Mouse (Mus musculus) neutrophil, adult 5-6 weeks (primary cell): ENCODE measurements at regions not wholly inside any gene's neighbourhood (a gene's known extent, or its start where the extent isn't known, plus 50 kb on each side); places are given as distances from the start of the nearest gene placed in this dataset.

Source experiments
- ATAC-seq: fragments of 151-379, 151-347 bp; 2 replicates; pipeline ENCODE4 v1.8.0; 2017; ENCODE audit warnings: mild to moderate bottlenecking, moderate TSS enrichment; ENCODE audit not compliant: insufficient number of reproducible peaks, poor library complexity, low FRiP score, severe bottlenecking; ENCODE audit errors: extremely low read depth

DNA sequence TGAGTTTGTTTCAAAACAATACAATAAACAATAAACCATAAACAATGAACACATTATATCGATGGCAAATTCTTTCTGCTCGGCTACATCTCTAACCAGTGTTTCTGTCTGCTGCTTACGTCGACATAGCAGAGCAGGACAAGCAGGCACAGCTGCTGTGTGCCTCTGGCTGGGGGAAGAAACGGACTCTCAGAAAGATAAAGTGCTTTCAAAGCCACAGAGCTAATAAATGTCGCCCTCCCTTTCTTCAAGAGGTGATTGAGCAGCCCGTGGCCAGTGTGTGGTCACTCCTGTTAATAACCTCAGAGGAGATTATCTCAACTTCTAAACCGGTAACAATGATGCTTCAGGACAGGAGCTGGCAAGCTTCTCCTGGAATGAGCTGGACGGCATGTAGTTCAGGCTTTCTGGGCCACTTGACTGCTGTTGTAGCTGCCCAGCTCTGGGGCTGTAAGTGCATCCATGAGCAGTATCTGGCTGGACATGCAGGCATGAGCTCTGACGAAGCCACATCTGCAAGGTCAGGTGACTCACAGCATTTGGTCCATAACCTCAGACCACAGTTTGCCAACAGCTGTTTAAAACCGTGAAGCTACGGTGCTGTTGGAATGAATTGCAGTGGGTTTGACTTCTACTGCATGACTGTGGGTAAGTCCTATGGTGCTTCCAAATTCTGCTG, 55.6 kb downstream of the Evx1 start:
- ATAC-seq: no peak

DNA sequence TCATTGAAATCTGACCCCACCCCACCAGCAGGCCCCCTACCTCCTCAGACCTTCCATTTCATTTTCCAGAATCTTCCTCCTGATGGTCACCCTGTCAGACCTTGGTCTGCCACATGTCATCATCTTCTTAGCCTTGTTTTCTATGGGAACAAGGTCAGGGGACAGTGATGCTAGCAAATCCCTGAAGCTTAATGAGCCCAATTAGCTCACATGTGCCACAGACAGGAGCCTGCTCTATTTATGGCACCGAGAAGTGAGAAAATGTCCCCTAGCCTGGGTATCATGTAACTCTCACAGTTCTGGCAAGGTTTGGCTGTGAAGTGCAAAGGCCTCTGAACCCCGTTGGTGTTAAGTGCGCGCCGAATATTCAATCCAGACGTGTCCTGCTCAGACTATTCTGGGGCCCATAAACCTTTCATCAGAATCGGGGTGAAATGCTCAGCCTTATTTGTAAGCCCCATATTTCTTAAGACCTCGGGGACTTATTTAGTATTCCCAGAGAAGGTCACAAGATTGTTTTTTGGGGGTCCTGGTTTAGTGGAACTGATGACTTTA, 57.6 kb downstream of the Evx1 start:
- ATAC-seq: no peak

DNA sequence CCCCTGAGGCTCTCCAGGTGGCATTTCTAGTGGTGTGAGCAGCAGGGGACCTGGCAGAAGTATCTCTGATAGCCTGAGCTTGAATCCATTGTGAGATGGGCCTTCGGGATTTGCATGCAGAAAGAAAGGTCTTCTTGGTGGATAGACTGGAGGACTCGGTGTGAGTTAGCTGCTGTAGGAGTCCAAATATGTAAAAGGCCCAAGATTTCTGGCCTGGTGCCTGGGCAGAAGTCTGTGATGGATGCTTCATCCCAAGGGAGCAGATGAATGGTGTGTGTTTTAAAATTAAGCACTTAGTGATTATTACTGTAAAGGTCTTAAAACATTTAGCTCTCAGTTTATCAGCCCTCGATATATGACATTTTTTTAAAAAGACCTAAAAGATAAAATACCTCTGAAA, 65.8 kb downstream of the Evx1 start:
- ATAC-seq: no peak

DNA sequence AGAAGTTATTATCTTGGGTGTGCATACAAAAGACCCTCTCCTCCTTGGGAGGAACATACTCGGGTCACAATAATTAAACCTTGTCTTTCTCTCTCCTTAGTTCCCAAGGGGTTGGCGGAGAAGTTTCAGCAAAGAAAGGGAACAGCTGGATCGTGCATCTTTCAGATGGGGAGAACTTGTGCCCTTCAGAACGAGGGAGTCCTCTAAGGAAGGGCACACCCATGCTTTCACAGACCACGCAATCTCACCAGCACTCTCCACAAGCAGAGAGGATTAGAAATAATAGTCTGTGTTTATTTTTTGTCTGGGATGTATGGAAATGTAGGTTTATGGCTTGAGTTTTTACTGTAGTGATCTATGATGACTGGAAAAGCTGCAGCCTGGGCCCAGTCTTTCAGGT, 66.3 kb downstream of the Evx1 start:
- ATAC-seq: no peak

DNA sequence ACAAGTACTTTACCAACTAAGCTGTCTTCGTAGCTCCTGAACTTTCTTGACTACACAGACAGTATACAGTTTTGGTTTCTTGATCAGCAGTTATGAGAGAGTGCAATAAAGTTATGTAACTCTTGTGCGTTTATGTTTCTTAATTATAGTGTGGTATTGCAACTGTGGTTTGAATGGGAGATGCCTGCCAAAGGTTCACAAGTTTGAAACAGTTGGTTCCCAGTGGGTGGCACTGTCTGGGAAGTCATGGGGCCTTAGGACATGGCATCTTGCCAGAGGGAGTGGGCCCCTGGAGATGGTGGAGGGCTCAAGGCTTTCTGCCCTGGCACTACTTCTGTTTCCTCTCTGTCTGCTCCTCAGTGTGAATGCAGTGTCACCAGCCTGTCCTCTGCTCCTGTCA, 71.7 kb downstream of the Evx1 start:
- ATAC-seq: no peak

DNA sequence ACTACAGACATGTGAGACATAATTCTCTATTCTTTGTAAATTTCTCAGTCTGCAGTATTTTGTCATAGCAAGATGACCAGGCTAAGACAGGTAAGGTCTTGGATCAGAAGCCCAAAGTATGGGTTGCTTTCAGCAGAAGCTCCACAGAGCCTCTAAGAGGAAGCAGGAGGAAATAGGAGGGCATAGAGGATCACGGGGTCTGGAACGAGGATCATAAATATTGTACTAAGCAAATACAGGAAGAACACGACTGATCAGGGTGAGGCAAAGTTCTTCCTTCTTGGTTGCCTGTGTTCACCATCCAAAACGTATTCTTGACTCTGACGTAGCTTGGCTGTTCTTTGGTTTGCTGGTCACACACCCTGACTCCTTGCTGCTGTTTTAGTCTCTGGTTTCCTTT, 88.1 kb downstream of the Evx1 start:
- ATAC-seq: no peak

DNA sequence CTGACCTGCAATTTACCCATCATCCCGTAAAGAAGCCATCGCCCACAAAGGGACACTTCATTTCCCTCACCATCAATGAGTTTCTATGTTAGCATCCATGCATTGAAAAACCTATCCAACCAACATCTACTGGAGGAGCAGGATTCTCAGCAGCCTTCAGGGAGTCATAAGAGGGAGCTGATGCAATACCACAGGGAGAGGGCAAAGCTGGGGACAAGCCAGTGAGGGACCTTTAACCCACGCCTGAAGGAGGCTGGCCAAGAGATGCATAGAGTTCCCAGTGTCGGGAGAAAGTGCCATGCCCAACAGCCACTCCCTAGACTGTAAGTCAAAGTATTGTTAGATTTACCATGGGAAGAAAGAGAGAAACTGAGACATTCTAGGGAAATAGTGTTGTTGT, 96.7 kb downstream of the Evx1 start:
- ATAC-seq: no peak

DNA sequence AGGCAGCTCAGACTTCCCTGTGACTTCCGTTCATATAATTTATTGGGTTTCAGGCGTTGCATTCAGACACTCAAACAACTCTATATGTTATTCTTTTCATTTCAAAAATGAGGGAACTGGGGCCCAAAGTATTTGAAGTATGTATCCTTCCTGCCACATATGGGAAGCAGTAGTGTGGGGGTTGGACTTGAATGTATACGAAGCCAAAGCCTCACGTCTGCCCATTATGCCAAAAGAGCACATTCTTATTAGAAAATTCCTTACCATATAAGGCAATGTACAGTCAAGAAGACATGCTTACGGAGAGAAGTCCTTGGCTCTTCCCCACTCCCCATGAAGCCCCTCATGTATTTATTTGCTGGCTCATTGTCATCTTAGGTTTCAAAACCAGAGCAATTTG, 97.4 kb downstream of the Evx1 start:
- ATAC-seq: no peak

DNA sequence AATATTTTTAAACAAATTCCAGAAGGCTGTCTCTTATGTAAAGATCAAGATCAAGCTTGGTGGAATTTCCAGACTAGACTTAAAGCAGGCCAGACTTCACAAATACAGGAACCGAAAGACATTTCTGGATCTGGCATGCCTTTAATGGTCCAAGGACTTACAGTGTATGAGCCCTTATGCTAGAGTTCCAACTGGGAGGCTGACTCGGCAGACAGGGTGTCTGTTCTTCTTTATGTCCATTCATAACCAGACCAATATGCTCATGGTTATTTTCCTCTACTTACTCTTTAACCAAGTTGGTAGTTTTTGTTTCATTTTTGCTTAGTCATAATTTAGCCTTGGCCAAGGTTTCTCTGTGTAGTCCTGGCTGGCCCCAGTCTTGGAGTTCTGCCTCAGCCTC, 98.0 kb downstream of the Evx1 start:
- ATAC-seq: no peak

DNA sequence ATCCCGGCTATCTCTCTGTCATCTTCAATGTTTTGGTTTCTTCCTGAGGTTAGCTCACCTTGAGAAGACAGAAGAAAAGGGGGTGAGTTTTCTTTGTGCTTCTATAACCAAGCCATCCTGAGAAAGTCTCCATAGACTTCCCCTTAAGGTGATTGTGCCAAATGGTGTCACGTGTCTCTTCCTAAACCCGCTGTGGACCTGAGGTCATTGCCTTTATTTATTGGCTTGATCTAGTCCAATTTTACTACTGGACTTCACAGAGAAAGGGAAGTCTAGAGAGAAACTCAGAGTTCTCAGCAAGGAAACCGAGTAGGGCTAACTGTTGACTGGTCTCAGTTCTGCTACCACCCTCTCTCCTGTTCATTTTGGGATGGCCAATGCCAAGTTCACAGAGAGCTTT, 100.3 kb downstream of the Evx1 start:
- no peak for ATAC-seq

DNA sequence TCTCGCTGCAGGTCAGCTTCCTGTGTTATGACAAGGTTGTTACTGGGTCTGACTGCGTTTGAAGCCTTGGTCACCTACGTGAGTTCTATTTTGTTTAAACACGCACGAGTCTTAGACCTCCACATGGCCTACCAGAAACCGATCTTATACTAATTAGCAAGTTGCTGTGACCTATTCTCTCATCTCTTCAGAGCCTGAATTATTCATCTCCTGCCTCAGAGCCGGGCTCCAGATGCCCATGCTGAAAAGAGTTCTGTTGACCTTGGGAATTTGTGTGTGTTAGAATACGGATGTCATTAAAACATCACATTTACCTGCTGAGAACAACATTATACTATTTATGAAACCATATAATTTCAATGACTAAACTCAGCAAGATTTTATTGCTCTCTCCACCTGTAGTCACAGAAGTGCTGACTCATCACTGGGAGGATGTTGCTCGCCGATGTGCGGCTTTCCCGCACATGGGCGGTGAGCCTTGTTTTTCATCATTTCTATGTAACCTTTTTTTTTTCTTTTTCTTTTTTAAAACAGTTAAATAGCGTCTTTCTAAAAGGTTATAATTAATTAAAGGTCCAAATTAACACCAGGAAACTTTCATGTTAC, 102.1 kb downstream of the Evx1 start:
- no peak for ATAC-seq

DNA sequence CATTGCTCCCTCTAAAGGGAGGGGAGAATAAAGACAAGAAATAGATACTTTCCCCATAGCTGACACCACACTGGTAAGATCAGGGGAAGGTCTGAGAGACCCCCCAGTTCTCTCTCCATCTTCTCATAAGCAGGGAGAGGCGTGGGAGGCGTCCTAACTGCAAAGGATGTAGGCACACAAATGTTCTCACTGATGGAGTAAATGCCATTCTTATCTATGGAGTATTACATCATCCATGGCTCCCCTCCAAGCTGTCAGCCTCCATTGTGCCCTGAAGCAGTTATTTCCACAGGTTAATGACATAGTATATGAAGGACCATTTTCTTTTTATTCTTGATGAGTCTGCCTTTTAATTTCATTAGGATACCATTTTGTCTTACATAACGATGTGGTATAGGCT, 103.2 kb downstream of the Evx1 start:
- ATAC-seq: no peak

DNA sequence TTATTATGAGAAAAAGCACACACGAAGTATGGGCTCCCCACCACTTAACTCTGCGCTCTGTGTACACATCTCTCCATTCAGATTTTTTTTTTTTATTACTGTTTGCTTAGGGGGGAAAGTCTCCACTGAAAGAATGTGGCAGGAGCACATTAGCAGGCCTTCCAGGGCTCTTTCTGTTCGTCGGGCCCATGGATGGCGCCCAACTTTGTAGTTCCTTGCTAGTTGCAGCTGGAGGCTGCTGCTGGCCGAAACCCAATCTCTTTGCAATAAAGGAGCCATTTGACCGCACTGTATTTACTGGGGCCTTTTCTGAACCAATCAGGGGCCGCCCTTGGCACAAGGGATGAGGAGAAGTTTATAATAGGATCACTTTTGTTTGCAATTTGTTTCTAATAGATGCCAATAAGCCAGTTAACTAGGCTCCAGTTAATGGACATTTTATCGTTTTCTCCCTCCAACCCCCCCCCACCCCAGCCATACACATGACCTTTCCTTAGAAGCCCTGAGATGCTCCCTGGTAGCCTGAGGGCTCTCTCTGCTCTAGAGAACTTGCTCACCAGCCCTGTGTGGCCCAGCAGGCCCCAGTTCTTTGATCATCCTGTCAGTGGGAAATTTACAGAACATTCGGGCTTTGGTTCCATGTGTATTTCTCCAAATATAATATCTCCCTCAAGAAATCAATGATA, 104.3 kb downstream of the Evx1 start:
- no peak for ATAC-seq

DNA sequence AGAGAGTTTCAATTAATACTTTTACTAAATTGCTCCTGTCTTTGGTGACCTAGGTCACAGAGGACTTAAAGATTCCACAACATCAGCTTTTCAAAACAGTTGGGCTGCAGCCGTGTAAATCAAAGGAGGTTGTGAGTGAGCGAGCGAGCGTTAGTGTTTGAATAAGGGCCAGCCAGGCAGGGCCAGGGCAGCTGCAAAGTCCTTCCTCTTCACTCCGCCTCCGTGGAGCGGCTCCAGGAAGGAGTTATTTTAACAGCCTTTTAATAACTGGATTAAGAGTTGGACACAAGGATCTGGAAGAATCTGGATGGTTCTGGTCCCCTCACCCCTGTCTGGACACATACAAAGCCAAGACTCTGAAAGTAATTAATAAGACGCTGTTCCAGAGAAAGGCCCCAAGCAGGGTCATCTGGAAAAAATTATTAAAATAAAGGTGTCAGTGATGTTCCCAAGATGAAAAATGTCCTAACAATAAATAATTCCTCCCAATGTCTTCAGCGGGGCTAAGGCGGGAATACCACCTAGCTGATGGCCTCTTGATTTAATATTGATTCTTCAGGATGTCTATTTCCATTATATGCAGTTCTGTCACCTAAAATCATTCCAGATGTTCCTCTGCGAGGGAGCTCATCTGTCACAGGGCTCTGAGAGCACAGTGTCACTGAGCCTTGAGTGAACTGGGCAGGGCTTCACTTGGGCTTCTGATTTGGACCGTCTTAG, 105.3 kb downstream of the Evx1 start:
- ATAC-seq: no peak

DNA sequence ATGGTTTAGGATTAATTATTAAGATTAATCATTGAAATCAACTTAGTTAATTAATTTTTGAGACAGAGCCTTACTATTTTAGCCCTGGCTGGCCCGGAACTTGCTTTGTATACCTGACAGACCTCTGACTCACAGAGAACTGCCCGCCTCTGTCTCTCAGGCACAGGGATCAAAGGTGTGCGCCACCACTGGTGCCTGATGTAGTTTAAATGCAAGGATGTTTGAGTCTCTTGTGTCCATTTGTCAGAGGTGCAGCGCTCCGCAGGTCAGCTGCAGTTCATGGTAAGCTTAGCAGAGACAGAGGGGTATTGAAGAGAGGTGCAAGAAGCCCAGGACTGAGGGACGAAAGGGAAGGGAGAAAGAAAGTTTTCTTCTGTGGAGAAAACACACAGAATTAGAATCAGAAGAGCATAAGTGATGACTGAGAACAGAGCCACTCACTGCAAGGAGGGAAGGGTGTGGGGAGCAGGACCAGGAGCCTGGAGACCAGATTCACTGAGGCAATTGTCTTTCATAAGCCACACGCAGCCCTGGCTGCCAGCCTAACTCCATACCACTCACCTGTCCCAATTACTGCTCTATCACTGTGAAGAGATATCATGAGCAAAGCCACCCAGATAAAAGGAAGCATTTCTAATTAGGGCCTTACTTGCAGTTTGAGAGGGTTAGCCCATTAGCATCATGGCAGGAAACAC, 107.1 kb downstream of the Evx1 start:
- ATAC-seq: no peak

DNA sequence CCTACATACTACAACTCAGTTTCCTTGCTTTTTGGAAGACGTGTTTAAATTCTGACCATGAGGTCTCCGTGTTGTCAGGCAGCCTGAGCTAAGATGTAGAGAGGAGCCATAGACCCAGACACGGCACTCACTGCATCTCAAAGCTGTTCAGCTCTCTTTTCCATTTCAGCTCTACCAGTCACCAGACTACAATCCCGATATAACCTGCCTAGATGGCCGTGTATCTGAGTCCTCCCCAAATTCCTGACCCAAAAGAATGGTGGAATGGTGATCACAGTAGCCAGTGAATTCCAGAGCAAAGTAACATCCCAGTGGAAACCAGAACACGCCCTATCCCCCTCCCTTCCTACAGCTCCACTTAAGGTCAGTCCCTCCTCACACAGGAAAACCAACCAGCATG, 108.5 kb downstream of the Evx1 start:
- no peak for ATAC-seq

DNA sequence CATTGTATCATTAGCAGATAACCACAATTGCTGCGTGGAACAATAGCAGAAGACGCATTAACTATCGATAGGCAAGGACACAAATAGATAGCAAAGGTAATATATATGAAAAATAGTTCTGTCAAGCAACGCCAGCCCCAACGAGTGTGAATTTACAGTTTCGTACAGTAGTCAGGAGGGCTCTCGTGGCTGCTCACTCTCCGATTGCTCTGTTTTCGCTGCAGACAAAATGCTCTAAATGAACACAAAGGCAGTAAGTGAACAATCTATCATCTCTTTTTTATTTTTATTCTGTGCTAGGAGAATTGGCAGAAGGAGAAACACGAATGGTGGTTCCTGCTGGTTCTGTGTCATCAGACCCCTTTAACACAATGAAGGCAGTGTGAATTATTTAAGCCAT, 109.4 kb downstream of the Evx1 start:
- no peak for ATAC-seq

DNA sequence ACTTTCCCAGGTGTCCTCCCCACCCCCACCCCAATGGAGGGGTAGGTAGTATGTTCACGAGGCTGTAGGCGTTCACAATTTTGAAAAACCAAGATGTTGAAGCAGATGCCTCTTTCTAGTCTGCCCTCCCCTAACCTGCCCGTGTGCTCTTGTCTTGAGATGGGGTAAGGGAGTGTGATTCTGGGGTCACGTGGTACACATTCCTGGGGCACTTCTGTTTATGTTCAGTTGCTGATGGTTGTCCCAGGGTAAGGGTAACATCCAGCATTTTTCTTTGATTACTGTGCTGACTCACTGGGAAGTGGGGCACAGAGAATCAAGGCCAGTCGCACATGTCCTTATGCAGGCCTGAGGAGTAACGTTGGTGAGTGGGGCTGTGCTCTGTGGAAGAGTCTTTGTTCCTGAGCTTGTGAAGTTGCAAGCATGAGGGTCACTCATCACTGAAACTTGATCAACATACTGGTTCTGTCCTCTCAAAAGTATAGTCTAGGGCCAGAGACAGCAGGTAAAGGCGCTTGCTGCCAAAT, 110.3 kb downstream of the Evx1 start:
- no peak for ATAC-seq

DNA sequence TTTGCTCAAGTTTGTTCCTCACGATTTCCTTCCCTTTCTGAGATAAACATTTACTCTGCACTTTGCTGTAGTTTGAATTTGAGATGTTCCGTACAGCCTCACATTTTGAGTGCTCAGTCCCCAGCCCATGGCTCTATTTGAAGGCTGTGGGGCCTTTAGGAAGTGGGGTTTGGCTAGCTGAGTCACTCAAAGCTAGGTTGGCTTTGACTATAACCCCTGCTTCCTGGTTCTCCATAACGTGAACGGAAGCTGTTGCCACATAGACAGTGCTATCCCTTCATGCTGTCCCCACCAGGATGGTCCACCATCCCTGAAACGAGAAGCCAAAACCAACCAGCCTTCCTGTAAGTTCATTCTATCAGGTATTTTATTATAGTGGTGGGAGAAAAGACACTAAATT, 111.1 kb downstream of the Evx1 start:
- no peak for ATAC-seq
